Mouse (Mus musculus) limb, embryonic 15.5 days (tissue): ENCODE data around the gene Sgcd. TPM values are rescaled to one million over a fixed set of nuclear protein-coding genes. Genes with fewer than 3 reads are reported as not detected.
"Not testable (repeated sequence)": the region's sequence is repeated elsewhere in the genome, so short reads cannot be mapped to it uniquely, and the experiment has no call there.

Experiments used
- ATAC-seq: fragments of 200-750 bp; cut with Nextera tagmentation; 2 replicates; pipeline ENCODE4 v1.8.0; 2017; ENCODE audit warnings: low read depth, moderate TSS enrichment; ENCODE audit not compliant: insufficient number of reproducible peaks, low FRiP score, low TSS enrichment
- H3K27ac ChIP-seq: fragments of 300-500 bp; sonication (generic); 2 replicates; pipeline ENCODE4 v1.5.1; 2015; ENCODE audit warnings: moderate library complexity, mild to moderate bottlenecking, inconsistent platforms
- H3K27me3 ChIP-seq: fragments of 300-500 bp; sonication (generic); 2 replicates; pipeline ENCODE4 v1.6.1; 2015; ENCODE audit warnings: inconsistent platforms
- H3K36me3 ChIP-seq: fragments of 300-500 bp; sonication (generic); 2 replicates; pipeline ENCODE4 v1.6.1; 2015; ENCODE audit warnings: inconsistent platforms
- H3K4me1 ChIP-seq: fragments of 300-500 bp; sonication (generic); 2 replicates; pipeline ENCODE4 v1.6.1; 2015; ENCODE audit warnings: inconsistent platforms
- H3K4me2 ChIP-seq: fragments of 300-500 bp; sonication (generic); 2 replicates; pipeline ENCODE4 v1.6.1; 2015; ENCODE audit warnings: mild to moderate bottlenecking, inconsistent platforms
- H3K4me3 ChIP-seq: fragments of 300-500 bp; sonication (generic); 2 replicates; pipeline ENCODE4 v1.5.1; 2015; ENCODE audit warnings: mild to moderate bottlenecking, inconsistent platforms
- H3K9ac ChIP-seq: fragments of 300-500 bp; sonication (generic); 2 replicates; pipeline ENCODE4 v1.6.1; 2015; ENCODE audit warnings: inconsistent platforms
- H3K9me3 ChIP-seq: fragments of 300-500 bp; sonication (generic); 2 replicates; pipeline ENCODE4 v1.6.1; 2016; ENCODE audit warnings: inconsistent platforms
- WGBS: fragments of 180-500 bp; shearing (Covaris S2); methylation state at CpG from one replicate; pipeline ENCODE4 v1.1.7; 2015; 5-methylcytosine and 5-hydroxymethylcytosine counted together
- polyA plus RNA-seq: library from polyadenylated mRNA; unstranded; fragments of >200 nt; fragmentation: Nextera tagmentation; extraction: Ambion mirVana; gene quantifications from 2 replicates; pipeline ENCODE4 v1.2.1, GENCODE M21; 2015

Gene Sgcd
- polyA plus RNA-seq, 1 experiment from 2014 or later = 14.0 TPM

DNA sequence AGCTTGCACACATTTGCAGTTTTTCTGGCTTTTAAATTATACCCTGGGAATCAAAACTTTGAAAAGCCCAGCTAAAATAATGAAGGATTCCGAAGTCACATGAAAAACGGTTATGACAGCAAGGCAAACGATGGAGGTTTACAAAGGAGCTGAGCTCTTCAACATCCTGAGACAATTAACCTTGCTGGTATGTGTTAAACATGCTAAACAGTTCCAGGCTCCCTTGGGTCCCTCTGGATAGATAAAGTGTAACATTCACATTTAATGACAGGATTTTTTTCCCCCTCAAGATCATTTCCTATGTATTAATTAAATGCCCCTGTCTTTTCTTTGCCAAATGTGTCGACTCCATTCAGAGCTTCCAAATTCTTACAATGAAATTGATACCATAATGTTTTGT, 414.1 kb downstream of the Sgcd start:
- no peaks in the 10 kb centered on the region for H3K9me3 ChIP-seq
- no peak overlapping the region for H3K4me3 ChIP-seq
- WGBS = 46% methylated on average over 4 of the region's 4 CpGs
- H3K9ac ChIP-seq = no peak overlapping the region
- no peak overlapping the region for H3K4me2 ChIP-seq
- H3K4me1 ChIP-seq = no peaks in the 10 kb centered on the region
- H3K27me3 ChIP-seq = no peaks in the 10 kb centered on the region
- no peak for ATAC-seq
- H3K27ac ChIP-seq = no peak overlapping the region
- H3K36me3 ChIP-seq = no peaks in the 10 kb centered on the region

DNA sequence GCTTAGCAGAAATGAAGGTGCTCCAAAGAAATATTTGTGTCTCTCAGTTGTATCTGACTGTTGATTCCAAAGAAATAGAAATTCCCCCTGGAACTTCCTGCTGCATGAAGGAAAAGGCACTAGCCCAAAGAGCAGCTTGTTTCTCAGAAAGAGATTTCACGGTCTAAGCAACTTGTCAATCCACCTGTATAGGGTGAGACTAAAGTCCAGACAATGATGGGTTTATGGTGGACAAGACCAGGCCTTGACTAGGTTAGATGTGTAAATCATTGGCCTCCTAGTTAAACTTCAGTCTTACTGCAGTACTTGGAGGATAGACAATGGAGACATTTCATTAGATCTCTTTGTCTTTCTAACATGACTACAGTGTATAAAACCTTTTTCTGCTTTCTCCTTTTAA, 420.3 kb downstream of the Sgcd start:
- H3K4me2 ChIP-seq = no peak overlapping the region
- ATAC-seq = no peak
- no peak overlapping the region for H3K9ac ChIP-seq
- H3K4me1 ChIP-seq = no peaks in the 10 kb centered on the region
- H3K36me3 ChIP-seq = no peaks in the 10 kb centered on the region
- WGBS = 86% methylated on average over 1 of the region's 1 CpGs
- H3K27me3 ChIP-seq = no peaks in the 10 kb centered on the region
- no peak overlapping the region for H3K4me3 ChIP-seq
- no peak overlapping the region for H3K27ac ChIP-seq
- H3K9me3 ChIP-seq = no peaks in the 10 kb centered on the region

DNA sequence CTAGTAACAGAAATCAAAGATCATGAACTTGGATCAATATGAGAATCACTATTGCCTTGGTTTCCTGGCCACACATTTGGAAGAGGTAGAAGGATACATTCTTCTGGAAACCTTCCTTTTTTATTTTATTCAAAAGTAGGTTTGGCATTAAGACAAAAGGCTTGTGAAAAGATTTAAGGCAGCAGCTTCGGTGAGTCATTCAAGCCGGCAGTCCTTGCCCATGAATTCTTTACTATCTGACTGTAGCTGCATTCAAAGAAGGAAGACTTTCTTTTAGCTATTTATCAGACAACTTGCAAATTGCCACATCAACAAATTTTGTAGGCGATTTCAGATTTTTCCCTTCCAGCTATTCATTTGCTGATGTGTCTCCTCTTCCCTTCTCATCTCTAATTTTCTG, 422.6 kb downstream of the Sgcd start:
- 55% methylated on average over 3 of the region's 3 CpGs for WGBS
- H3K9ac ChIP-seq = no peak overlapping the region
- ATAC-seq = no peak
- no peak overlapping the region for H3K4me3 ChIP-seq
- no peak overlapping the region for H3K4me2 ChIP-seq
- H3K9me3 ChIP-seq = no peaks in the 10 kb centered on the region
- no peak overlapping the region for H3K27ac ChIP-seq
- H3K36me3 ChIP-seq = no peaks in the 10 kb centered on the region
- no peaks in the 10 kb centered on the region for H3K4me1 ChIP-seq
- no peaks in the 10 kb centered on the region for H3K27me3 ChIP-seq

DNA sequence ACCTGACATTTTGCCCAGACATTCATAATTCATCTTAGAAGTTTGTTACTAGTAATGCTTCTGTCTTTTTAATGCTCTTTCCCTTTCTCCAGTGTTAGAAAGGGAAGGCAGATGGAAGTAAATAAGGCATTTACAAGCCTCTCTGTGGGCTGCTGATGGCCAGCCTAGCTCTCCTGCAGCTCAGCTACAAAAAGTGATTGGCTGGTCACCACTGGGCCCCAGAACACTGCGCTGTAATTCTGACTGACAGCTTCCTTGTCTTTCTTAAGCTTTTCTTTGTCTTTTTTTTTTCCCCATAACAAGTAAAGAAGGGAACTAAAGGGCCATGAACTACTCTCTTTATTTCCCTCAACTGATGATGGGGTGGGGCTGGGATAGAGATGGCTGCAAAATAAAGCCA, 463.9 kb downstream of the Sgcd start:
- Histone ChIP-seq H3K4me3 (no peak overlapping the region), H3K4me1 (no peaks in the 10 kb centered on the region), H3K4me2 (no peak overlapping the region), H3K9ac (no peak overlapping the region), H3K27ac (no peak overlapping the region), H3K36me3 (no peaks in the 10 kb centered on the region), H3K27me3 (no peaks in the 10 kb centered on the region), H3K9me3 (no peaks in the 10 kb centered on the region)
- no peak for ATAC-seq
- 33% methylated on average over 1 of the region's 1 CpGs for WGBS

DNA sequence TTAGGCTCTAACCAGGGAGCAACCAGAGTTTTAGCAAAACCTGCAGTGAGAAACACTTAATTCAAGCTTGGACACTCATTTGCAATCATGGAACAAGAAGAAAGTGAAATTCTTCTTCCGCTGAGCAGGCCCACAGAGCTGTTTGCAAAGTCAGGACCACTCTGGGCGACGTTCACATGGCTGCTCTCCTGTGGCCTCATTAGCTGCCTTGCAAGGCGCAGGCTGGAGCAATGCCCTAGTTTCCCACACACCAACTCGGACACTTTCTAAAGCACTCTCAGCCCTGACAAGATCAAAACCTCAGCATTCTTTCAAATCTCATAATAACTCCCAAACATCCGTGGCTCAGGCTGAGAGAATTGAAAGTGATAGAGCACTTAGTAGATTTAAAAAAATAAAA, 480.7 kb downstream of the Sgcd start:
- 59% methylated on average over 6 of the region's 6 CpGs for WGBS
- Histone ChIP-seq H3K4me1 (no peaks in the 10 kb centered on the region), H3K9me3 (no peaks in the 10 kb centered on the region), H3K4me3 (no peak overlapping the region), H3K27ac (no peak overlapping the region), H3K27me3 (no peaks in the 10 kb centered on the region), H3K36me3 (no peaks in the 10 kb centered on the region), H3K9ac (no peak overlapping the region), H3K4me2 (no peak overlapping the region)
- no peak for ATAC-seq

DNA sequence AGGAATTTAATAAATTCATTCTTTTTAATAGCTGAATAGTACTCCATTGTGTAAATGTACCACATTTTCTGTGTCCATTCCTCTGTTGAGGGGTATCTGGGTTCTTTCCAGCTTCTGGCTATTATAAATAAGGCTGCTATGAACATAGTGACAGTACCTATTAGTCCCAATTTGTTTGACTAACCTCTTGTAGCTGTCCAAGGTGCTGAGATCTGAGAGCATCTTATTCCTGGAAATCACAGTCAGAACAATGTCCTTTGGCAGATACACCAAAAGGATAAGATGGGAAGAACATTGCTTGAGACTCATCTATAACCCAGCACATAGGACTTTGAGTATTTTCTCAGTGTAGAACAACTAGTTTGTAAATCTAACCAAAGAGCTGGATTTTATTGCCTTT, 485.5 kb downstream of the Sgcd start:
- H3K9ac ChIP-seq, H3K36me3 ChIP-seq, H3K4me2 ChIP-seq, H3K4me3 ChIP-seq, H3K9me3 ChIP-seq, H3K27me3 ChIP-seq, H3K4me1 ChIP-seq, ATAC-seq, H3K27ac ChIP-seq: not testable (repeated sequence)

DNA sequence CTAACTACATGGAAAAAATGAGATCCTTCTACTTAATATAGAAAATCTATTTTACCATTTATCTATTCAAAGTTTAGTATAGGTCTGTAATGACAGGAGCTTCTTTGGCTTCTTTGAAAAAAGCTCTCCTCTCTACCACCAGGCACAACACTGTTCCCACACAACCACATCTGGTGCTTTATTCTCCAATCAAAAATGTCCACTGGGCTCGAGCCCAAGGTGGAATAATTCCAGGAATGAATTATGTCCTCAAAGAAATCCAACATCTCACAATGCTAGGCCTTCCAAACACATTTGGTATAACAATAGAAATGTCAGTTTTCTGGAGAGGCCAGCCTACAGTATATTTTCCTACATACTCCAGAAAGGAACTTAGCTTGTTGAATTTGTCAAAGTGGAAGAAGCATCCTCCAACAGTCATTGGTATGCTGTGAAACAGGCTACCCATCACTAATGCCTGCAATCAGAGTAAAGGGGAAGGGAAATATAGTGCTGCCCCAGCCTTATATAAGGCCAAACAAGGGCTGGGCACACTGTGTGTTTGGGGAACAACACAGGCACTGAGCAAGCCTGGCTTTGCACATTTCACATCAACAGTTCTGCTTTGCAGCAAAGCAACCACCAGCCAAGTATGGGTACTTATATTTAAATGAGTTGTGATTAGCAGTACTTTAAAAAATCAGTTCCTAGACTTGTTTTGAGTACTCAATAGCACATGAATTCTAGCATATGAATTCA, 515.1 kb downstream of the Sgcd start:
- no peak for ATAC-seq
- no peak overlapping the region for H3K4me3 ChIP-seq
- WGBS = 43% methylated on average over 1 of the region's 1 CpGs
- H3K9me3 ChIP-seq = no peaks in the 10 kb centered on the region
- no peak overlapping the region for H3K9ac ChIP-seq
- H3K4me2 ChIP-seq = no peak overlapping the region
- no peaks in the 10 kb centered on the region for H3K36me3 ChIP-seq
- no peak overlapping the region for H3K27ac ChIP-seq
- H3K27me3 ChIP-seq = no peaks in the 10 kb centered on the region
- H3K4me1 ChIP-seq = no peaks in the 10 kb centered on the region

DNA sequence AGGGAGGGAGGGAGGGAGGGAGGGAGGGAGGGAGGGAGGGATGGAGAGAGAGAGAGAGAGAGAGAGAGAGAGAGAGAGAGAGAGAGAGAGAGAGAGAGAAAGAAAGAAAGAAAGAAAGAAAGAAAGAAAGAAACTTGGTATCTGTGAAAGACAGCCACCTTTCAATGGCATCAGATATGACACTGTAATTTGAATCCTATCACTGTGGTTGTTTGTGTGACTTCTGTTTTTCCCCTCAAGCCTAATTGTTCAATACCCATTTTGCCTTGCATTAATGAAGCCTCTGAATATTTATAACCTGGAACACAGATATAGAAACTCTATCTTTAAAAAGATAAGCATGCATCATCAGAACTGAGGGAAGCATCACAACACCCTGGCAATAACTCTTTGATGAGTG, 528.1 kb downstream of the Sgcd start:
- H3K9ac ChIP-seq, H3K4me2 ChIP-seq, H3K36me3 ChIP-seq, H3K4me1 ChIP-seq, H3K27me3 ChIP-seq, H3K27ac ChIP-seq, H3K4me3 ChIP-seq, ATAC-seq, H3K9me3 ChIP-seq: not testable (repeated sequence)

DNA sequence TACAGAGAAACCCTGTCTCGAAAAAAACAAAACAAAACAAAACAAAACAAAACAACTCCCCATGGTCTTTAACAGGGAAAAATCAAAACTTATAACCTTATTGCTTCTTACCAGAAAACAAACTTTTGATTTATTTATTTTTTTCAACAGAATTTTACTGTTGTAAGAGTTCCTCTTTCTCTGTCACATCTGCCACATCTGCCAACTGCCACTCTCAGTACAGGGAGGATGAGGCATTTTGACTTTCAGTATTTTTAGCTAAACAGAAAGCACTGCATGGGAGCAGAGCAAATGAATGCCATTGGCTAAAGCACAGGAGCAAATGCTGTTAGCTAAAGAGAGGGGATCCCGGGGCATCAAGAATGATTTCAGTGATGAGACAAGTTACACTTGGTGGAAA, 528.6 kb downstream of the Sgcd start:
- H3K27ac ChIP-seq = no peak overlapping the region
- ATAC-seq = no peak

DNA sequence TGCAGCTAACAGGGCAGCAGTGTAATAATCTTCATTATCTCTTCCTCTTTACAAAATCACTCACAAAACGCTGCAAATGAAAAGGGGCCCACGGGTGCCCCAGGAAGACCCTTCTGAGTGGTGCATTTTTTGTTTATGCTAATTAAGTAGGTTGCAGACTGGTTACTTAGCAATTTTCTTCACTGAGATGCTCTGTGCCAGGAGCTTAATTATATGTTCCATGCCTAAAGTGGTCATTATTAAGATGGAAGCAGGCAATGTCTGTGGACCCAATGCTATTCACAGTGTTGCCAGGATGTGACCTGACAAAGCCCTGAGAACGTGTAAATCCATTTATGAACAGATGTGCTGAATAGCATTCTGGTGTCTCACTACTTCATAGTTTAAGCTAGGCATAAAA, 529.6 kb downstream of the Sgcd start:
- WGBS = 67% methylated on average over 3 of the region's 3 CpGs
- Histone ChIP-seq H3K27me3 (no peaks in the 10 kb centered on the region), H3K4me2 (no peak overlapping the region), H3K4me1 (no peaks in the 10 kb centered on the region), H3K9me3 (no peaks in the 10 kb centered on the region), H3K9ac (no peak overlapping the region), H3K27ac (no peak overlapping the region), H3K36me3 (no peaks in the 10 kb centered on the region), H3K4me3 (no peak overlapping the region)
- ATAC-seq = no peak

More for the DNA sequence above, 528.6 kb downstream of the Sgcd start:
- H3K4me1 ChIP-seq = no peaks in the 10 kb centered on the region
- 81% methylated on average over 2 of the region's 2 CpGs for WGBS
- H3K4me3 ChIP-seq = no peak overlapping the region
- no peaks in the 10 kb centered on the region for H3K9me3 ChIP-seq
- H3K4me2 ChIP-seq = no peak overlapping the region
- H3K36me3 ChIP-seq = no peaks in the 10 kb centered on the region
- no peak overlapping the region for H3K9ac ChIP-seq
- H3K27me3 ChIP-seq = no peaks in the 10 kb centered on the region

DNA sequence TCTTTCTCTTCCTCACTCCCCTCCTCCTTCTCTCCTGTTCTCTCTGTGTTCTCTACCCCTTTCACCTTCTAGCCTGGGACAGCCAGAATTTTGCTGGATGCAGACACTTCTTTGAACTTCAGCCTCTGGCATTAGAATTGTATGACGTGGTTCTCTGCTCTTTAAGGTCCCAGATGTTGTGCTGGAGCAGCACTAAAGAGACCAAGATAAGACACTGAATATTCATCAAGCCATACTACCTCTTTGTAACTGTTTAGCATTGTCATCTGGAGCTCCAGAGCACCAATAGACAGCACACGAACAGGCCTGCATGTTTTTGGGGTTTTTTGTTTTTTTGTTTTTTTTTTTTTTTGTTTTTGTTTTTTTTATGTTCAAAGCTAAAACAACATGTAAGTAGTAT, 541.0 kb downstream of the Sgcd start:
- no peak for ATAC-seq
- no peak overlapping the region for H3K27ac ChIP-seq
- H3K9me3 ChIP-seq = no peaks in the 10 kb centered on the region
- H3K9ac ChIP-seq = no peak overlapping the region
- no peaks in the 10 kb centered on the region for H3K4me1 ChIP-seq
- H3K4me2 ChIP-seq = no peak overlapping the region
- H3K27me3 ChIP-seq = no peaks in the 10 kb centered on the region
- WGBS = 65% methylated on average over 2 of the region's 2 CpGs
- no peaks in the 10 kb centered on the region for H3K36me3 ChIP-seq
- H3K4me3 ChIP-seq = no peak overlapping the region

DNA sequence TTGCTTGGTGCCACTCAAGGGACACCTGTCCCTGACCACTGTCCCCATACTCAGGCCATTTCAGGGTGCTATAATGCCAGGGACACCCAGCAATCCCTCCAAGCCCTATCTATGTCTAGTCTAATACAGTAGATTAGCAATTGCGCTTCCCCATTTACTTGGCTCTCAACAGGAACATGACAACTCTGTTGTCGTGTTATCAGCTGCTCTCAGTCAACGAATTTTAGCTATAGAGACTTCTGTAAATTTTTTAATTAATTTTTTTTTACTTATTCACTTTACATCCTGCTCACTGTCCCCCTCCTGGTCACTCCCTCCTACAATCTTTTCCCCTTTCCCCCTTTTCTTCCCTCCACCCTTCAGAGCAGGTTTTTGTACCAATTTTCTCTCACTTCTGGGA, 542.4 kb downstream of the Sgcd start:
- Histone ChIP-seq H3K9ac (no peak overlapping the region), H3K4me1 (no peaks in the 10 kb centered on the region), H3K4me3 (no peak overlapping the region), H3K27ac (no peak overlapping the region), H3K4me2 (no peak overlapping the region), H3K36me3 (no peaks in the 10 kb centered on the region), H3K27me3 (no peaks in the 10 kb centered on the region), H3K9me3 (no peaks in the 10 kb centered on the region)
- 88% methylated on average over 3 of the region's 3 CpGs for WGBS
- ATAC-seq = no peak

DNA sequence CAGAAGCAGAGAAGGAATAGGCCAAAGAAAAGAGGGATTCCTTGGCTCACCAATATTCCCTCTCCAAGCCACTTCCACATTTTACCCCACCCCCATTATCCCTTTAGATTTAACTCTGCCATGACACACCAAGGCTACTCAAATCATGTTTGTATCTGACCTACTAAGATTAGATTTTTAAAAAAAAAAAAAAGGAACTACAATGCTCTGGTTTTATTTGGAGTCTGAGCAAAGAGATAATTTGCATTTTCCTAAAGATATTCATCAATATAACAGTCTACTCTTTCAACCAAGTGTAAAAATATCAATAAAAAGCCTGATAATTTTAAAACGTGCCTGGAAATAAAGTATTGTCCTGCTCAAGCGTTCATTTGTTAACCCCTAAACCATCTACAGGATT, 543.1 kb downstream of the Sgcd start:
- H3K4me3 ChIP-seq = no peak overlapping the region
- H3K4me1 ChIP-seq = no peaks in the 10 kb centered on the region
- no peaks in the 10 kb centered on the region for H3K9me3 ChIP-seq
- no peaks in the 10 kb centered on the region for H3K36me3 ChIP-seq
- H3K27ac ChIP-seq = no peak overlapping the region
- 67% methylated on average over 2 of the region's 2 CpGs for WGBS
- no peak overlapping the region for H3K4me2 ChIP-seq
- no peaks in the 10 kb centered on the region for H3K27me3 ChIP-seq
- H3K9ac ChIP-seq = no peak overlapping the region
- ATAC-seq = no peak
